Mouse (Mus musculus) c-Kit-negative CD71-positive TER-119-positive erythroid progenitor cells, embryonic 14.5 days (primary cell): ENCODE measurements around the gene Rufy3.
A peak's percentile ranks its signal among the peaks of the same experiment; 100 is the strongest.
"Not testable (repeated sequence)": the region's sequence is repeated elsewhere in the genome, so short reads cannot be mapped to it uniquely, and the experiment has no call there.

Experiments
- DNase-seq: peaks from one replicate; pipeline ENCODE4 v3.0.0-alpha.2; 2013; ENCODE audit warnings: low read depth, low spot score

The Rufy3 gene

DNA sequence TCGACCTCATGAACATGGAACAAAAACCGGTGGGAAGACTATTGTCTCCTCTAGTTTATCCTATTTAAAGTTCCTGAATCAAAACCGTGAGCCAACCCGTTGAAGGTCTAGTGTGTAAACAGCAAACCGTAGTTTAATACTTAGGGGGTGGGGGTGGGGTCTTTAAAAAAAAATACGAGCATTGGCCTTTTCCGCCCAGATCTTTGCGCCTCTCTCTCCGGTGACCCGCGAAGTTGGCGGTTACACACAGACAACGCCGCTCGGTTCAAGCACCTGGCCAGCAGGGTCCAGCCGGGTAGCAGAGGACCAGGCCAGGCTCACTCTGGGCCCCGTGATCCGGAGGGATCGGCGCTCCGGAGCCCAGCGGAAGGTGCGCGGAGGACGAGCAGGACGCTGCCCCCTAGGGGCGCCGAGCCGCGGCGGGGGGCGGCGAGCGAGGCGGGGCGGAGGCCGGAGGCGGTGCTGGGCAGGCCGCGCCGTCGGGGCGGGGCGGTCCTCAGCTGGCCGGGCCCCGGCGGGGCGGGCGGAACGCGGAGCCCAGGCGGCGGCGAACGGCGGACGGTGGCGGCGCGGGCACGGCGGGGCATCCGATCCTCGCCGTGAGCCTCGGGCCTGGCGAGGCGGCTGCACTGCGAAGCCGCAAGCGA, at the start of gene Rufy3:
Gene Rufy3, plus strand, starts transcription at position 540 of the 647 bp plus-strand sequence.
- no peak for DNase-seq

DNA sequence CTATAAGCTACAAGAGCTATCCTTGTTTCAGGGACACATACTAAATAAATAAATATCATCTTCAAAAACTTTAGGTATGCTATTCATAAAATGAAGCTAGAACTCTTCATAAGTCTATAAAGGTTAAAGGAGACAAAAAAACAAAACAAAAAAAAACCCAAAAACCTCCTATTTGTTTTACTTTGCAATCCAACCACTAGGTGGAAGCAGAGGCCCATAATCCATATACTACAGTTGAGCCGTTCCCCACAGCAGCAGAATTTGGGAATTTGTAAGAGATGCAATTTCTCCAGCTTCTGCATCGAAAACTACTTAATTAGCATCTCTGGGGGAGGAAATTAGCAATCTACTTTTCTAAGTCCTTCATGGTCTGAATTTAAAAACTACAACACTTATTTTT, 45.6 kb upstream of the Rufy3 start:
- DNase-seq = peak; percentile 1

DNA sequence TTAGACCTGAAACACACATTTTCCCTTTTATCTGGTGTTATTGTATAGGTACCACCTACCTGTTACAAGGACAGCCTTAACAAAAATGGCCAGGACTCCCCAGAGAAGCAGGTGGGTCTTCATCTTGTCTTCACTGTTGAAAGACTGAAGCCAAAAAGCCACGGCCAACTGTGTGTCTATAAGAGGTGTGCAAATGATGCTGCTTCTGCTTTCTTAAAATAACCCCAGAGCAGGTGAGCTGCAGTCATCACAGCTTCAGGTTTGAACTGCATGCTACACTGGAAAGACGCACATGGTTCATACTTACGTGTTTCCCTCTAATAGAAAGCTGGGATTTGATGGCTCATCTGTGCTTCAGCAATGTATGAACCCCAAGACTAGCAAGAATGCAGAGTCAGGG, 37.2 kb upstream of the Rufy3 start, which contains the start of gene Jchain:
Gene Jchain, minus strand, starts transcription at position 235 of the 400 bp plus-strand sequence.
- DNase-seq = no peak

DNA sequence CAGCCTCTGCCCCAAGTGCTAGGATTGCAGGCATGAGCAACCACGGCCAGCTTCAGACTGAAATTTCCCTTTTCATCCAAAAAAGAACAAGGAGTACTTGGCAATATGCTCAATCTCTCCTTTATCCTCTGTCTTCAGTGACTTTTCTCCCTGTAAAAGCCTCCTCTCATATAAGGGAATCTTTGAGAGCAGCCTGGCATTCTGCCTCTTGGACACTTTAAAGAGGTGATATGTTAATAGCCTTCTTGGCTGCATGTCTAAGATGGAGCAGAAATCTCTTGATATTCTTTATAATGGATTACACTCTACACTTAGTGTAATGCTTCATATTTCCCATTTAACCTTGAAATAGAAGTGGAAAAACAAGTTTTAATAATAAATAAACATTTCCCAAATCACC, 33.9 kb upstream of the Rufy3 start:
- DNase-seq = no peak

DNA sequence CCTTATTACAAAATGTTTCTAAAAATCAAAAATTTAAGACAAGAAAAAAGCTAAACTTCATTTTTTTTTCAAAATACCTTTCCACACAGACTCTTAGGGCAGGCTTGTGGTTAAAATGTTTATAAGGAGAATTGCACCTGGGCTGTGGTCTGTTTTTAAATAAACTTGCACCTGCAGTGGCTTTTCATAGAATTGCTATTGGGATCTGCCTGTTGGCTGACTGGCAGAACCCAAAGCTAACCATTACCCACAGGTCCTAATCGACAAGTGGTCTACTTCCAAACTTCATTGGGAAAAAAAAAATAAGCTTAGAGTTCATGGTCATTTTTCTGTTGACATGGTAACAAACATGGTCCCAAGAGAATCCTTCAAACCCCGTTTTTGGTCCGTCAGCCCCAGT, 30.1 kb upstream of the Rufy3 start:
- DNase-seq = no peak

DNA sequence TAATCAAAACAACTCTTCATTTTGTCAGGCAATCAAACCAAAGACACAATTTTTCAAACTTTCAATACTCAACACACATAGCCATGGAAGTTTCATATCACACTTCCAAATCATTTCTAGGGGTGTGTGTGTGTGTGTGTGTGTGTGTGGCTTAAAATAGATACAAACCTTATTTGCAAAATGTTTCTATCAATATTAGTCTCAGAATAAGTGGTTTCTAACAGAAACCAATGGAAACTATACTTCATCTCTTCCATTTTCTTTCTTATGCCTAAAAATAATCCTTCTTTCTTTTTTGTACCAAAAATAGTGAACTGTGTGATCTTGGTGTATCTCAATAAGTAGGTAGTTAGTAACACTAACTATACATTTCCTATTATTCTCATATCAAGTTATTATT, 24.0 kb upstream of the Rufy3 start:
- DNase-seq = no peak

DNA sequence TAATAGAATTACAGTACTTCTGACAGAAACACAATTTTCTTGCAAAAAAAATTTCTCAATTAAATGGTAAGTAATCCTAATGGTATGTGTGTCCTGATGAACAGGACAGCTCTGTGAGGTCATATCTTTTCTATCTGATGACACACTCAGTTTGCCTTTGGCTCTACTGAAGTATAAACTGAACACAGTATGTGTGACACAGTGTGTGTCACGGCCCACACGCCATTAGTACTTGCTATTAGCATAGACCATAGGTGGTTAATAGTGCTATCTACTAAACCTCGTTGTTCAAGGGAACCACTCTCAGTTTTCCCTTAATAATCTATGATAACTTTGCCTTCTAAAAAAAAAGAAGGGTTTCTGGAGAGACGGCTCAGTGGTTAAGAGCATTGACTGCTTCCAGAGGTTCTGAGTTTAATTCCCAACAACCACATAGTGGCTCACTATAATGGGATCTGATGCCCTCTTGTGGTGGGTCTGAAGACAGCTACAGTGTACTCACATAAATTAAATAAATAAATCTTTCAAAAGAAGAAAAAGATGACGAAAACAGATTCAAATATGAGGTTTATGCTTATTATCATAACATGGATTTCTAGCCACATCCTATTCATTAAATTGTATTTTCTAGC, 22.1 kb upstream of the Rufy3 start:
- DNase-seq = no peak

DNA sequence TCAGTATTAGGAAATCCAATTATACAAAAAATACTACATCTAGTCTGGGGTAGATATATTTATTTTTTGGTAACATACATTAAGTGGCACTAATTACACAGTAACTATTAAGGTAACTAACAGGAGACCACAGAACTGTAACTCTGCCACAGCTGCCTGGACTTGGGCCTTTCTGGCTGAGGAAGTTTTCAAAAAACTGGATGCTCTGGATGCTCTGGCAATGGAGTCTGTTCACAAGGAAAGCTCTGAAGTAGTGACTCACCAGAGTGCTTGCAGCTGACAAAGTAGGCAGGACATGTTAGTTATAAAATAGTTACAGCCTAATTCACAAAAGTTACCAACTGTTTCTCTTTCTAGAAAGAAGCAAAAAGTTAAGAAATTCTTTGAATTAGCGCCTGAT, 20.4 kb upstream of the Rufy3 start:
- DNase-seq = not testable (repeated sequence)

DNA sequence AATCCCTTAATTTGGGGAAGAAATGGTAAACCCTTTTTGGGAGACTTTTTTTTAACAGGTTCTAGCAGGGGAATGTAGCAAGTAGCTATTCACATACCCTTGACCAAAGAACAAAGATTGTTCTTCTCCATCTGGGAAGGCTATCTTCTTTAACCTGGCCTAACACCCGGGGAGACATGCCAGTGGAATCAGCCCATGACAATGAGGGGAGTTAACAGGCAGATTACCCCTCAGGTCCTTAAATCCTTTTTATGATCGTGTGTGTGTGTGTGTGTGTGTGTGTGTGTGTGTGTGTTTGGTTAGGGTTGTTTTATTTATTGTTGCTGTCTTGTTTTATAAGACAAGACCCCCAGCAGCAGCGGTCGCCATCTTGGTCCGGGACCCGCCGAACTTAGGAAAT, 19.3 kb upstream of the Rufy3 start:
- no peak for DNase-seq

DNA sequence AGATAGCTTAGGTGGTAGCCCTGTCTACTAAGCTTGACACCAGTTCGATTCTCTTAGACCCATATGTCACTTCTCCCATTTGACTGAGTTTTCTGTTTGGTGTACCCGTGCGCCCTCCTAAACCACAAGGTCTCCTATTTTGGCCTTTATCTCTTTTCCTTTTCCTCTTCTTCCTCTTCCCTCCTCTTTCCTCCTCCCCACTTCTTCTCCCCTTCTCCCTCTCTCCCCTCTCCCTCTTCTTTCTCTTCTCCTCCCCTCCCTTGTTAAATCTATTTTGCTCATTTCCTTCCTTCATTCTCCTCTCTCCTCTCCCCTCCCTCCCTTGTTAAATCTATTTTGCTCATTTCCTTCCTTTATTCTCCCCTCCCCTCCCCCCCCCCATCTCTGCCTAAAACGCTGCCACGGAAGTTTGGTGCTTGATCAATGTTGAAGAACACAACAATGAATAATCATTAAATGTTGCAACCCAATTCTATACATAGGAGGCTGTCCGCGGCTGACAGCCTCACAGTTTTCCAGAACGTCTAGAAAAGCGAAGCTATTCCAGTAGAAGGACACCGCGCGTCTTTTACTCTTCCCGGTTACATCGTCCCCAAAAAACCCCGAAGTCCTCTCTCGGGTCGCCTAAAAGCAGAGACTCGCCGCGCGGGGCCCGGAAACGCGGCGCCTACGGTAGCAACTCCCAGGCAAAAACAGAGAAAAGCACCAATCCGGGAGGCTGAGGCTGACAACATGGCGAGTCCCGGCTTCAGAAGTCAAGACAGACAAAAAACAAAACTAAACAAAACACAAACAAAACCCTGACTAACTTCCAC, 11.4 kb upstream of the Rufy3 start:
- DNase-seq = no peak

DNA sequence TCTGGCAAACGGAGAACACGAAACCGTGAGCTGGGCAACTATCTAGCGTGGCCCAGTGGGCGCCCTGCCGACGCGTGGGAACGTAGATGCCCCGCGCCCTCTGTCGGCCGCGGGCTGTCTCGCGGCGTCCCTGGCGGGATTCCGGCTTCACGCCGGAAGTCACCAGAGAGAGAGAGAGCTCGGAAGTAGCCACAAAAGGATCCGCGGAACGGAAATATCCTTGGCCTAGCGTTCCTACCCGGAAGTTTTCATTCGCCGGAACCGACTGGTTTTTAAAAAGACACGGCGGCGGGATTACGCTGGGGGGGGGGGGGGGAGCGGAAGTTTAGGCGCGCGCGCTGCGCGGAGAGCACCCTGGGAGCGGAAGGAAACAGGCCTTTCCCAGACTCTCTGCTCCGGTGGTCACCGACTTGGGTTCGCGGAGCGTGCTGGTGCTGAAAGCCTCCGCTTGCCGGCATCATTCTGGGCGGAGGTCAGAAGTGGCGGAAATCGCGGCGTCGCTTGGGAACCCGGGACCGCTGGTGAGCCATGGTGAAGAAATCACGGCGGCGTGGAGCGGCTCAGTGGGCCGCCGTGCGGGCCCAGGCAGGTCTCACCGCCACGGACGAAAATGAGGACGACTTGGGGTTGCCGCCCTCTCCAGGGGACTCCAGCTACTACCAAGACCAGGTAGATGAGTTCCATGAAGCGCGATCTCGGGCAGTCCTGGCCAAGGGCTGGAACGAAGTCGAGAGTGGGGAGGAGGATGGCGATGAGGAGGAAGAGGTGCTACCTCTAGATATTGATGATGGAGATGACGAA, 10.6 kb upstream of the Rufy3 start, which contains the start of gene Utp3:
Gene Utp3, plus strand, starts transcription at position 377 of the 801 bp plus-strand sequence.
- peak; percentile 96 for DNase-seq

DNA sequence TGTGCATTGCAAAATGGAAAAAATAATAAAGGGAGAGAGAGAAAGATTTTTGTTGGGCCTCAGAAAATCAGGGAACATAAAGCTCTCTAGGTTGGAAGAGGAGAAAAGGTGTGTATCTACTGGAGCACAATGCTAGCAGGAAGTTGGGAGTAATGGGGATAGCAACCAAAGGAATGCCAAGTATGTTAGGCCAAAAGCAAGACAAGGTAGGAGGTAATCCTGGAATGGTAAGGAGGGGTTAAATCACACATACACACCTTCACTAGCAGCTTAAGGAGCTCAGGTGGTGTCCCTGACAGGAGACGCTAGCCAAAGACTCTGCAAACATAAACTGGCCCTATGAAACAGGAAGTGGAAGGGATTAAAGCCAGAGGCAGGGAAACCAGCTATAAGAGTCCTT, 5.8 kb upstream of the Rufy3 start:
- no peak for DNase-seq

DNA sequence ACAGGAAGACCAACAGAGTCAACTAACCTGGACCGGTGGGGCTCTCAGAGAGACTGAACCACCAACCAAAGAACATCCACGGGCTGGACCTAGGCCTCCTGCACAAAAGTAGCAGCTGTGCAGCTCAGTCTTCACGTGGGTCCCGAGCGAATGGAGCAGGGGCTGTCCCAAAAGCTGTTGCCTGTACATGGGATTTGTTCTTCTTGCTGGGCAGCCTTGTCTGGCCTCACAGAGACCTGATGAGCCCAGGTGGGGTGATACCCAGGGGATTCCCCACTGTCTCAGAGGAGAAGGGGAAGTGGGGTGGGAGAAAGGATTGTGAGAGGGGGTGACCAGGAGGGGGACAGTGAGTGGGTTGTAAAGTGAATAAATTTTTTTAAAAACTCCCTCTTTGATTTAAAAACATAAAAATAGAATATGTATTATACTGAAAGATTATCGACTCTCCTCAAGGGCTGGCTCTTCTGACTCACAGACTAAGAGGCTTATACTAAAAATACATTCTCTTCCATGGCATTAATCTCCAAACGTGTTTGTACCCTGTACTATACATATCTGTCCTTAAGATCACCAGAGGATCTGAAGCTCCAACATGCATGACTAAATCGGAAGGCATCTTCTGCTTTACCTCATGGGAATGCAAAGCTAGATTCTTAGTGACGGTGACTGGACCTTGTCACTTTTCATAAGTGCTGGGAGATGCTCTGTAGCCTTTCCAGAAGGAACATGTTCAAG, 3.6 kb upstream of the Rufy3 start:
- DNase-seq = no peak

DNA sequence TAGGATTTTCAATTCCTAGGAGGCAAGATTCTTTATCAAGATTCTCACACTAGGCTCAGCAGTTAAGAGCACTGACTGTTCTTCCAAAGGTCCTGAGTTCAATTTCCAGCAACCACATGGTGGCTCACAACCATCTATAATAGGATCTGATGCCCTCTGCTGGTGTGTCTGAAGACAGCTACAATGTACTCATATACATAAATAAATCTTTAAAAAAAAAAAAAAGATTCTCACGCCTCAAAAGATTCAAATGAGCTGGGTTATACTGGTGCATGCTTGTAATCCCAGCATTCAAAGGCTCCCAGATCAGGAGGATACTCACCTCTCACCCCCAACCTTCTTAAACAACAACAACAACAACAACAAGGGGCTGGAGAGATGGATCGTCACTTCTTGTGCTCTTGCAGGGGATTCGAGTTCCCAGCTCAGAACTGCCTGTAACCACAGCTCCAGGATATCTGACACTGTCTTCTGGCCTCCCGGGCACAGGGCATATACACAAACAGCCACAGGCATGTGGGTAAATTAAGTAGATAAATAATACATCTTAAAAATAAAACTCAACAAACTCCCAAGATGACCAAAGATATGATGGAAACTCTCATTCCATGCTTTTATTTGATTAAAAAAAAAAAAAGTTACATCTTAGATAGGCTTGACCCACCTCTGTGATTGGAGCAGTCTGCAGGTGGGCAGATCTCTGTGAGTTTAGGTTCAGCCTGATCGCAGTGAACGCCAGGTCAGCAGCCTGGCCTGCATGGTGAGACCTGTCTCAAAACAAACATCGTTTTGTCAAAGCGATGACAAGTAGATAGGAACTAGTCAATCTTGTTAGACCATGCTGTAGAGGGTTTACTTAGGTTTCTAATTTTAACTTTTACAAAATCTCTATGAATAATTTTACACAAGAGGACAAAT, 1.7 kb upstream of the Rufy3 start:
- no peak for DNase-seq

DNA sequence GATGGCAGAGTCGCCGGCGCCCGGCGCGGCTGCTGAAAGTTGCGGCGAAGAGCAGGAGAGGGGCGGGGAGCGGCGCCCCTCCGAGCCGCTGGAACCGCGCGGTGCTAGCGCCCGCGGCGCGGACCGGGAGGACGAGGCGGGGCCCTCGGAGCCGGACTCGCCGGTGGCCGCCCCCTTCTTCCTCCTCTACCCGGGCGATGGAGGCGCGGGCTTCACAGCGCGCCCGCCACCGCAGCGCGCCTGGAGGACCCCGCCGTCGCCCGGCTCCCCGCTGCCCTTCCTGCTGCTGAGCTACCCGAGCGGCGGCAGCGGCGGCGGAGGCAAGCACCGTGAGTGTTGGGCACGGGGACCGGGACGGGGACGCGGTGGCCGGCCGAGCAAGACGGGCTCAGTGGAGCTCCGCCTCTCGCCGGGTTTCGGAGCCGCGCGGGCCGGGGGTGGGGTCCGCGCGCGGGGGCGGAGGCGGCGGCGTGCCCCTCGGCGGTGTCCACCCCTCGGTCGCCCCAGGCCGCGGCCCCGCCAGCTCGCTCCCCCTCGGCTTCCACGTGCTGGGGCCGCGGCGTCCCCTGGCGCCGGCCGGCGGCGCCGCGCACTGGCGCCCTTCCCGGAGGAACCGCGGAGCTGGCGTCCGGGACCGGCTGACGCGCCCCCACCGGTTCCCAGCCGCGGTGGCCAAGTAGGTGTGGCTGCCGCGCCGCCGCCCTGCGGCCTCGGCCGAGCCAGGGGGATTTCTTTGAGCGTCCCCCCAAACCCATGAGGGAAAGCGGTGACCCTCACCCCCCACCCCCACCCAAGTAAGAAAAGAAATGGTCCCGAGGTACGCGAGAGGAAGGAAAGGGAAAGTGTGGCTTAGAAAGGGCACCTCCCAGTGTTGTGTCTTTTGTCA, 551 bp downstream of the Rufy3 start:
- no peak for DNase-seq

DNA sequence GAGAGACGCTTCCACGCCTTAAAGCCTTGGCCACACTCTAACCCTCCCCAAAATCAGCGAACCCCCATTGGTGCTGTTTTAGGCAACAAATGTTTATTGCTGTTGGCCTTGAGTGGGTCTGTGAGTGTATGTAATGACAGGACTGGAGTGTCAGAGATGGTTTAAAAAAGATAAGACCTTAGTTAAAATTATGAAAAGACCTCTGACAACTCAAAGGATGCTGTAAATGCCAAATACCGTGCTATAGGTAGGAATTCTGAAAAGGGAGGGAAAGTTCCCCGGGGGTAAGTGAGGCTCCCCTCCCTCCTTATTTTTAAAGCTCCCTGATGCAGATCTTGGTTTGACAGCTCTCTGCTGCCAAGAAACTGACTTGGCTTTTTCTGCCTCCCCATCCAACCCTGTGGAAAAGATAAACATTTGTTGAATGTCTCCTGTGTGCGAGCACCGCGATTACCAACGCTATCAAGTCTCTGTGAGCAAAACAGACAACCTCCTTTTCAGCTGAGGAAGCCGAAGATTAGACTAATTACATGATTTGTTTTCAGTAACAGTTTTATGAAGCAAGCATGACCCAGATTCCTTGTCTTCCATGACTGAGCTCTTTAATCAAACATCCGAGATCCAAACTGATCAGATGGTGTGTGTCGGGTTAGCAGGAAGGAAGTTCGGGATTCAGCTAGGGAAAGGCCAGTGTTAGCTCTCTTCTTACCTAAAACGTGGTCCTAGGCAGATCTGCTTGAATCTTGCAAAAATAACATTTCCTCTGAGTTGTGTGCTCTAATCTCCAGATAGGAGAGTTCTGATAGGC, 1.4 kb downstream of the Rufy3 start:
- no peak for DNase-seq

DNA sequence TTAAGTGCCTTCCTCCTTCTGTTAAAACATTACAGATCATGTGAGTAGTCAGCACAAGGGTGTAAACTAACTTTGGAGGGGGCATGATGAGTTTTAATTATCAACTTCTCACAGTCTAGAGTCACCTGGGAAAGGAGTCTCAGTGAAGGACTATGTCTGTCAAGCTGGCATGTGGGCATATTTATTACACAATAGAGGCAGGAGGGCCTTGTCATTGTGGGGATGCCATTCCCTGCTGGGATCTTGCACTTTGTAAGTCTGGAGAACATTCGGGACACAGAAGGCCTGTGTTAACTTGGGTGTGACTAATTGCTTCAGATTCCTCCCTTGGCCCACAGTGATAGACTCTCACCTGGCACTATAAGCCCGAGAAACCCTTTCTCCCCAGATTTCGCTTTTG, 4.7 kb downstream of the Rufy3 start:
- DNase-seq = no peak

DNA sequence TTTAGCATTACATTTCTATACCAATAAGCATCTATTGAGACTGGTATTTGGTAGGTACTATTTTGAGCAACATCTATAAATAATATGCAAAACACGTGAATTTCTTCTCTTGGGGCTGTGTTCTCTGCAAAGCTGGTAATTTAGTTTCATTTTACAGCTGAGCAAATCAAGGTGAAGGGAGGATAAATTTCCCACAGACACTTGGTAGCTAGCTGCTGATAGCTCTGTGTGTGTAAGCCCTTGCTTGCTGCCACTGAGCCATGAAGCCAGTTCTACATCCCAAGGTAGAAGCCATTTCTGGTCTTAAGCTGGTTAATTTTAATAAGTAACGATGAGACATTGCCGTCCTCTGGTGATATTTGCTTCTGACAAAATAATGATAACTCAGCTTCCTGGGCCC, 10.0 kb downstream of the Rufy3 start:
- no peak for DNase-seq
